Mouse (Mus musculus): ENCODE measurements at regions not wholly inside any gene's neighbourhood (a gene's known extent, or its start where the extent isn't known, plus 50 kb on each side); places are given as distances from the start of the nearest gene placed in this dataset.
"Not testable (repeated sequence)": the region's sequence is repeated elsewhere in the genome, so short reads cannot be mapped to it uniquely, and the experiment has no call there.

GRCm38 (mm10) chr4:124395966-124396395 lies 214.6 kb downstream of the 3100002H09Rik start:
- no peak for DNase-seq (ENCODE audit: low spot score)

- no peak for DNase-seq (ENCODE audit: low spot score)
These were observed 215.3 kb downstream of the 3100002H09Rik start for GRCm38 (mm10) chr4:124395069-124395965.

- no peak for DNase-seq (ENCODE audit: low spot score)
These were observed 217.0 kb downstream of the 3100002H09Rik start for GRCm38 (mm10) chr4:124393595-124393994.

- no peak for DNase-seq (ENCODE audit: low spot score)
These were observed 221.5 kb downstream of the 3100002H09Rik start for GRCm38 (mm10) chr4:124389067-124389466.

DNA sequence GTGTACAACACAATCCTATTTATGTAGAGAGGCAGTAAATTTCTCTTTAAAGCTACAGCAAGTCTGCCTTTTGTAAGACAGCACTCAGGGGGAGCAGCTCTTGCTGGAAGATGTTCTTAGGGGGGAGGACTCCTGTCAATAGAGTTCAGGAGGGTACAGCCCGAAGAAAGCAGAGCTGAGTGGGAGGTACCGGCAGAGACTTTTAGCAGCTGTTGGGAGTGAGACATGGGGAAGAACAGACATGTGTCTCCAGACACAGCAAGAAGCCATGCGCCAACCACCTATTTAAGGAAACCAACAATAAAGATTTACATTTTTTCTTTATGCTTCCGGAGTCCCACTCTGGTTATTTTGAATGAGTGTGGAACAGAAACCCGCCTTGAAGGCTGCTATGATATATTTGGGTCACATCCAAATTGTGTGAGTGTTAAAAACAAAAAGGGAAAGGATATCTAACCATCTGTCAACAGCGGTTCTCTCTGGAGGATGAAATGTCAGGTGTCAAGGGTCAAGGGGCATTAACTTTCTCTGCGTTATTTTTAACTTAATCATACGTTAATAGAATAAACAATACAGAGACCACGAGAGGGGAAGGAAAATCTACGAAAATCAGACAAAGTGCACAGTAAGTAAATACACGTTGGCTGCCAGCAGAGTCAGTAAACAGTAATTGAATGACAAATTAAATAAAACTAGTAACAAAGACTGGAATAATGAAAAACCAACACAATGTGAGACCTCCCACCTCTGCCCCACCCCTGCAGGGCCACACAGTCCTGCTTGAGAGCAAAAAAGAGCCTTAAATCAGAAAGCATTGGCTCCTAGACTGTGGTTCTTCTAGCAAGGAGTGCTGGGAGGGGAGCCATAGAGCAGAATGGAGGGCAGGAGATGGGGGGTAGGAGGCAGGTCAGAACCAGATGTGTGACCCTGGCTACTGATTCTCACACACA lies 225.2 kb downstream of the 3100002H09Rik start:
- DNase-seq (ENCODE audit: low spot score) = no peak

DNA sequence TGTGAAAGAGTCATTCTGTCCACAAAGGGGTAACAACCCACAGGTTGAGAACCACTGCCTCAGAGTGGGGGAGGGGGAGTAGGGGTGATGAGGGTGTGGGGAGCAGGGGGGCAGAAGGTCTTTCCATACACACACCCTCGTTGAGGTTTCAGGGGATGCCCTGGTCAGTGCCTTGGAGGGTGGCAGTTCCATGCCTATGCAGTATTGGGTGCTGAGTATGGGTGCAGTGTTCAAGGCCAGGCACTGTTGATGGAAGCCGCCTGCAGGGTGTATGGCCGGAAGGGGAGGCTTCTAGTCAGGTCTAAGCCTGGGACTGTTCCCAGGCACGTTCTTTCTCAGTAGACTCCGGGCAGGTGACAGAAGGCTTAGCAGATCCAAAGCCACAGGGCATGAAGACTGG lies 234.1 kb downstream of the 3100002H09Rik start:
- no peak for DNase-seq (ENCODE audit: low spot score)

GRCm38 (mm10) chr4:124375581-124375980 lies 235.0 kb downstream of the 3100002H09Rik start:
- no peak for DNase-seq (ENCODE audit: low spot score)

DNA sequence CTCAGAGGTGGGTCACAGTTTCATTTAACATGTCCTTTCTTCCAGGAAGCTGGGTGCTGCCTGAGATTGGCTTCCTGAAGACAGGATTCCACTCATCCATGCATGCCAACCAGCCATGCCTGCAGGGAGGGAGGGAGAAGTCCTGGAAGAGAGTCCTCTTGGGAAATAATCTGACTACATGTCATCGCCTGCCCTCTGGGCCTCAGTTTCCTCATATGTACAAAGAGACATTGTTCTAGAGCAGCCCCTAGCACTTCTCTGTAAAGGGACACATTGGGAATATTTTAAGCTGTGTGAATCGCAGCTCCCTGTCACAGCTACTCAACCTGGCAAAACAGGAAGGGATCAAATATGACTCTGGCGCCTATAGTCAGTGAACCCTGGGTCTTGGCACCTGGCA lies 241.8 kb downstream of the 3100002H09Rik start:
- no peak for DNase-seq (ENCODE audit: low spot score)

DNA sequence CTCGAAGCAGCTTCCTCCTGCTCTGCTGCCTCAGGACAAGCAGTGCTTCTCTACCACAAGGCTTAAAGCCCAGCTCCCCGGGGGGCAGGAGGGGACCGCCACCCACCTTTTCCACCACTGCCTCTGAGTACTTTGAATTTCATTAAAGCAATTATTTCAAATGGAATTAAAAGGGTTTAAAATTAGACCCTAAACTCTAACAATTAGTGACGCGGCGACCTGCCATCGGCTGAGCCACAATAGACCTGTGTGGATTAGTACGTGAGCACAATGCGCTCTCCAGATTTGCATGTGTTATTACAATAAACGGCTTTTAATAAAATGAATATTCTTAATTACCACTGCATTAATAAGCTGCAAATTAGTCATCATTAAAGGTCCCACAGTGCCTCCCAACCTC lies 242.5 kb downstream of the 3100002H09Rik start:
- DNase-seq (ENCODE audit: low spot score) = no peak

- DNase-seq (ENCODE audit: low spot score) = no peak
These were observed 250.1 kb downstream of the 3100002H09Rik start for GRCm38 (mm10) chr4:124360578-124360908.

- no peak for DNase-seq (ENCODE audit: low spot score)
These were observed 250.7 kb downstream of the 3100002H09Rik start for GRCm38 (mm10) chr4:124359707-124360577.

- not testable (repeated sequence) for DNase-seq (ENCODE audit: low spot score)
These were observed 252.1 kb downstream of the 3100002H09Rik start for GRCm38 (mm10) chr4:124358456-124358855.

- no peak for DNase-seq (ENCODE audit: low spot score)
These were observed 260.2 kb downstream of the 3100002H09Rik start for GRCm38 (mm10) chr4:124350361-124350760.

GRCm38 (mm10) chr4:124349610-124350295 lies 260.9 kb downstream of the 3100002H09Rik start:
- DNase-seq (ENCODE audit: low spot score) = no peak

DNA sequence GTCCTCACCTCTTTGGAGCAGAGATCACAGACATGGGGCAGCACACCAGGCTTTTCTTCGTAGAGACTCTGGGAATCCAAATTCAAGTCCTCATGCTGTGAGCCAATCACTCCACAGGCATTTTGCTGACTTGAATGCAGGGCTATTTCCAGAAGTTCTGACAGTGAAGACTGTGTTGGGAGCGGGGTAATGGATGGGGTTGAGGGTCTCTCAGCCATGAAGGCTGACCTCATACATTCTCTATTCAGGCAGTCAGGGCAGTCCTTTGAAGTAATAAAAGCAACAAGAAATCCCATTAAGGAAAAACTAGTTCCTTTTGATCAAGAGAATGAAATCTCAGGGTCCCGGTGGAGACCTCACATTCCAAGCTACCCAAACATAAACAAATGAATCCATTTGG lies 261.5 kb downstream of the 3100002H09Rik start:
- DNase-seq (ENCODE audit: low spot score) = no peak

GRCm38 (mm10) chr4:124340073-124340472 lies 270.5 kb downstream of the 3100002H09Rik start:
- DNase-seq (ENCODE audit: low spot score) = no peak

DNA sequence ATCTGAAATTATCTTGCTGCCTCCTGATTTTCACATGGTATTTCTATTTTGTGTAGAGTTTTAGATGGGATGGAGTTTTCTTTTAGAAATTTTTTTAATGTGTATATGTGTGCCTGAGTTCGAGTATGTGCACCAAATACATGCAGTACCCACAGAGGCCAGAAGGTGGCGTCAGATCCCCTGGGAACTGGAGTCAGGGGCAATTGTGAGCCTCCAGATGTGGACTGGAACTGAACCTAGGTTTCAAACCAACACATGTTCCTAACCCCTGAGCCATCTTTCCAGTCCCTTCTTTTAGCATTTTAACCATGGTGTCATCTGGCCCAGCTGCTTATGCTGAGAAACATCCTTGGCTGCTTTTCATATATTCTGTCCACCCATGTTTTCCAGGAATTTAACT lies 274.9 kb downstream of the 3100002H09Rik start:
- no peak for DNase-seq (ENCODE audit: low spot score)

- no peak for DNase-seq (ENCODE audit: low spot score)
These were observed 277.6 kb downstream of the 3100002H09Rik start for GRCm38 (mm10) chr4:124332974-124333373.

GRCm38 (mm10) chr4:124332416-124332815 lies 278.2 kb downstream of the 3100002H09Rik start:
- DNase-seq (ENCODE audit: low spot score) = no peak

DNA sequence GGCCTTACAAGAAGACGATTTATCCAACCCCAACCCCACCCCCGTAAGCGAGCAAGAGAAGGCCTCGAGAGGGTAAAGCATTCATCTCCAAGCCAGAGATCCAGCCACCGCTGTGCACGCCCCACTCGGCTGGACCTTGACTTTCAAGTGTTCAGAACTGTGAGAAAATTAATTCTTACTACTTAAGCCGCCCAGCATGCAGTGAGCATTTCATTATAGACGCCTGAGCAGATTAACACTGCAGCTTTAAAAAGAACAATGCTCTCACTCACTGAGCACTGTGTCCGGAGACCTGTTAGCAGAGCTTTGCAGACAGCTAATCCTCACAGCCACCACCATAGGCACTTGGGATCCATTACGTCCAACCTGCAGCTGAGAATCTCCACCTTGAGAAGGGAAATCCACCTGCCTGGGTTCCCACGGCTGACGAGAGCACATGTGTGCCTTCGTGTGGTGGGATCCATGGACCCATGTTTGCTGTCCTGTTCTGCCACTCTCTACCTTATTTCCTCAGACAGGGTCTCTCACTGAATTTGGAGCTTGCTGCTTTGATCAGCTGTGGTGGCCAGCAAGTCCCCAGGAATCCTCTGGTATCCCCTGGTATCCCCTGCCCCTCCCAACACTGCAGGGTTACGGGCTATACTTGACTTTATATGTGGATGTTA lies 281.4 kb downstream of the 3100002H09Rik start:
- DNase-seq (ENCODE audit: low spot score) = no peak

DNA sequence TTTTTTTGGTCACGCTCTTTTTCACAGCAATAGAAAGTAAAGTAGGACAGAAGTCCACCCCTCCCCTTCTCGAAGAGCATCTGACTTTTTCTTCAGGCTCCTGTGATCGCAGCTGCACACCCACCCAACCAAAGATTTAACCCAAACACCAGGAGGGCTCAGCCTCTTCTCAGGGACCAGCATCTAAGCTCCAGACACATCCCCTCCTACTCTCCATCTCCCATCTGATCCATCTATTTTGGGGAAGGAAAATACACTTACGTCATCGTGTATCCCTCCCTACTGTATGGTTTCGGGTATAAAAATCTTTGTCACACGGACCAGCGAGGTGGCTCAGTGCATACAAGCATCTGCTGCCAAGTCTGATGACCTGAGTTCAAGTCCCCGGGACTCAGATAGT lies 284.3 kb downstream of the 3100002H09Rik start:
- no peak for DNase-seq (ENCODE audit: low spot score)

All from yolk sac, embryonic 10.5 days (tissue).